8 mouse cellular contexts compared by ENCODE assay signal in the genomic region with DNA sequence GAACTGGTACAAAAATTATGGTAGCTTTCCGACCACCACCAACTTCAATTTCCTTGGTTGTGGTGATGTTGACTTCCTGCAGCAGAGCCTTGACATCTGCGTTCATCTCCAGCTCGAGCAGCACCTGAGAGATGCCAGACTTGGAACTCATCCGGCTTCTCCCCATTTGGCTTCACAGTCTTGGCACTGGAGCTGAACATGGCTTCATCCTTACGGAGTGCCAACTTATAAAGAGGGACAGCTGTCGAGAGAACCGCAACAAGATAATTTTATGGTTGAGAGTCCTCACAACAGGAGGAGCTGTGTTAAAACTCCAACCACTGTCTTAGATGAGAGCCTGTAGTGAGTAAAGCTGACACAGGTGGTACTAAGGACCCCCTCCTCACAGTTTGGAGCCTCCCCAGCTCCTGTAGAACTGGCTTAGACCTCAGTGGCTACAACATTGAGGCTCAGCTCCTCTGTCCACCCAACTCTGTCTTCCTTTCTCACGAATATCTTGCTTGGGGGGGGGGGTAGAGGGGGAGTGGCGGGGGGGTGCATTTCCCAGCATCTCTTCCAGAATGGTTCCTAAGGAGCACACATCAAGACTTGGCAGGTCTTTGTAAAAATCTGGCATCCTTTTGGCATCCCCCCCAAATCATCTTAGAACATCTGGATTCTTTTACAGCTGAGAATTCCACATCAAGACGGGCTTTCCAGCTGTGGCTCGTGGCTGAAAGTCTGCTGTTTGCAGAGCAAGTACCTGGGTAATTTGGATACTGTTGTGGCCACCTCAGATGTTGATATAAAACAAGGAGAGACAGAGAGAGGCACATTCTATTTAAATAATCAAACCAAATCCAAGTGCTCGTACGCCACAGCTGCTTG. TPM values are rescaled to one million over a fixed set of nuclear protein-coding genes. Genes with fewer than 3 reads are reported as not detected.
DNase-seq lines count a peak whose midpoint lies in the region; ATAC-seq lines count a peak whose summit lies in the region.
"Not testable (repeated sequence)": the region's sequence is repeated elsewhere in the genome, so short reads cannot be mapped to it uniquely, and the experiment has no call there.

No protein-coding gene starts in this region.

- intact Hi-C loops in left cerebral cortex, postnatal 10 days (cut with DNase I) = not testable (repeated sequence)

- H3K9me3 ChIP-seq in intestine, embryonic 16.5 days (ENCODE audit: control insufficient read depth, low read length) = not testable (repeated sequence)

- DNase-seq in adrenal gland, postnatal 25 days = peak; percentile 53
- DNase-seq in heart, adult 8-10 months (ENCODE audit: low spot score) = peak; percentile 53
- peak; percentile 68 to 86 for DNase-seq in left cerebral cortex, postnatal 10 days (ENCODE audit: extremely low spot score in 1 of 2, low spot score in 2 of 2)
- DNase-seq in lung, postnatal 14 days = peak; percentile 59
- DNase-seq in right cerebral cortex, adult 18-20 months = peak; percentile 52
- peak; percentile 77 for DNase-seq in urinary bladder, adult 2 months (ENCODE audit: low spot score)

- H3K4me2 ChIP-seq in intestine, embryonic 16.5 days (ENCODE audit: low read depth, low read length) = not testable (repeated sequence)

- 73% methylated on average over 9 of the region's 13 CpGs for WGBS in intestine, embryonic 16.5 days

- not testable (repeated sequence) for H3K4me3 ChIP-seq in intestine, embryonic 16.5 days (ENCODE audit: low read length)

- ATAC-seq in erythroid progenitor cell, adult 5-6 weeks (replicated peaks; ENCODE audit: low FRiP score, poor library complexity, severe bottlenecking) = peak; percentile 72
- peak; percentile 88 for ATAC-seq in intestine, embryonic 16.5 days

- H3K9ac ChIP-seq in intestine, embryonic 16.5 days (ENCODE audit: low read depth, low read length) = not testable (repeated sequence)

- H3K27me3 ChIP-seq in intestine, embryonic 16.5 days (replicated peaks; ENCODE audit: control insufficient read depth, insufficient read depth, low read length) = not testable (repeated sequence)

- not testable (repeated sequence) for H3K36me3 ChIP-seq in intestine, embryonic 16.5 days (ENCODE audit: control insufficient read depth, insufficient read depth, low read length)

- H3K27ac ChIP-seq in intestine, embryonic 16.5 days (ENCODE audit: low read length) = not testable (repeated sequence)

- H3K4me1 ChIP-seq in intestine, embryonic 16.5 days (ENCODE audit: control insufficient read depth, insufficient read depth, low read length) = not testable (repeated sequence)

RNA-seq across cellular contexts. Expression of a gene that starts 17.6 kb away (rescaled TPM):
- total RNA-seq in adrenal gland, postnatal 25 days (2021) = 0.67 and 1.0 TPM in 2 replicates
- not detected in 2 replicates for total RNA-seq in erythroid progenitor cell, adult 5-6 weeks (2015; ENCODE audit: low replicate concordance)
- not detected in 2 replicates for total RNA-seq in erythroid progenitor cell, adult 5-6 weeks (2017; ENCODE audit: low replicate concordance)
- 1 to 10 TPM in 1 of 4 experiments, under 1 TPM in 1, not detected in 2; 0.59 to 1.3 TPM for total RNA-seq in heart, adult 8-10 months (2022)
- polyA plus RNA-seq in intestine, embryonic 16.5 days (2015; fragmentation: Nextera tagmentation; extraction: Ambion mirVana) = 0.51 and 0.79 TPM in 2 replicates
- total RNA-seq in left cerebral cortex, postnatal 10 days (2021) = 1 to 10 TPM in 1 of 2 experiments, under 1 TPM in 1; 0.79 to 1.1 TPM
- 0.18 and 0.19 TPM in 2 replicates for polyA plus RNA-seq in urinary bladder, adult 2 months (2012; rRNA removed)
